Mouse (Mus musculus) CH12.LX (cell line): ENCODE measurements around the gene Vamp2. TPM values are rescaled to one million over a fixed set of nuclear protein-coding genes. Genes with fewer than 3 reads are reported as not detected.

Experiments used
- DNase-seq: peaks from one replicate; pipeline ENCODE4 v3.0.0-alpha.2; 2013; ENCODE audit errors: extremely low read depth
- H3K27ac ChIP-seq: 2 replicates; pipeline ENCODE4 v1.5.1; 2012; ENCODE audit warnings: low read depth, mild to moderate bottlenecking, control low read depth, moderate library complexity; ENCODE audit not compliant: insufficient read depth
- H3K27me3 ChIP-seq: replicated peaks from 2 replicates; pipeline ENCODE3; 2012; ENCODE audit warnings: inconsistent platforms
- H3K36me3 ChIP-seq, 2 experiments: replicated peaks in 1 of 2; 2 replicates each; pipeline versions ENCODE3 to v1.6.1; 2012; ENCODE audit warnings: inconsistent platforms in 1 of 2, low read length in 1 of 2, mild to moderate bottlenecking in 1 of 2, mixed read lengths in 1 of 2, moderate library complexity in 1 of 2; ENCODE audit not compliant: control insufficient read depth in 1 of 2, insufficient read depth in 1 of 2
- H3K4me1 ChIP-seq, 2 experiments: 2 replicates each; pipeline ENCODE4 v1.6.1; 2012; ENCODE audit warnings: inconsistent platforms in 1 of 2, moderate library complexity in 1 of 2; ENCODE audit not compliant: insufficient read depth in 2 of 2, control insufficient read depth in 1 of 2
- H3K4me2 ChIP-seq: 2 replicates; pipeline ENCODE4 v1.6.1; 2012; ENCODE audit warnings: low read depth, mild to moderate bottlenecking, control low read depth; ENCODE audit not compliant: poor library complexity, insufficient read depth, severe bottlenecking
- H3K4me3 ChIP-seq, 3 experiments: fragments of 150-350 bp in 1 of 3; sonication (generic) in 1 of 3; replicated peaks in 1 of 3; 2 replicates each; pipeline versions ENCODE3 to v1.5.1; 2011 to 2012; ENCODE audit warnings: low read depth in 2 of 3, low read length in 2 of 3, mild to moderate bottlenecking in 2 of 3, moderate library complexity in 2 of 3, control low read depth in 1 of 3, improper control_type of control experiment in 1 of 3, inconsistent platforms in 1 of 3, mixed read lengths in 1 of 3; ENCODE audit not compliant: poor library complexity in 1 of 3
- H3K79me2 ChIP-seq: replicated peaks from 2 replicates; pipeline ENCODE4 v1.6.1; 2012; ENCODE audit warnings: mild to moderate bottlenecking, moderate library complexity; ENCODE audit not compliant: control insufficient read depth, poor library complexity, insufficient read depth, severe bottlenecking; ENCODE audit errors: extremely low read depth
- H3K9ac ChIP-seq: 2 replicates; pipeline ENCODE4 v1.6.1; 2012; ENCODE audit warnings: low read depth, mild to moderate bottlenecking, control low read depth, moderate library complexity; ENCODE audit not compliant: insufficient read depth
- H3K9me3 ChIP-seq: replicated peaks from 2 replicates; pipeline ENCODE3; 2012; ENCODE audit warnings: low read length, inconsistent platforms, mixed read lengths
- CHD1 ChIP-seq: IDR thresholded peaks from 2 replicates; pipeline ENCODE4 v1.6.1; 2012; ENCODE audit warnings: low read depth, low read length, improper control_type of control experiment, inconsistent platforms
- ELF1 ChIP-seq: IDR thresholded peaks from 2 replicates; pipeline ENCODE4 v1.6.1; 2014; ENCODE audit warnings: low read depth, mild to moderate bottlenecking, inconsistent platforms, low read length, improper control_type of control experiment
- ETS1 ChIP-seq: conservative IDR thresholded peaks from 2 replicates; pipeline ENCODE4 v1.6.1; 2012; ENCODE audit warnings: low read depth, mild to moderate bottlenecking, inconsistent platforms, low read length, improper control_type of control experiment, moderate library complexity
- HCFC1 ChIP-seq: IDR thresholded peaks from 2 replicates; pipeline ENCODE4 v1.6.1; 2012; ENCODE audit warnings: low read depth, mild to moderate bottlenecking, inconsistent platforms, low read length, improper control_type of control experiment
- JUN ChIP-seq: IDR thresholded peaks from 2 replicates; pipeline ENCODE4 v1.6.1; 2011; ENCODE audit warnings: low read depth, mild to moderate bottlenecking, low read length, improper control_type of control experiment, moderate library complexity; ENCODE audit not compliant: insufficient read depth
- MAFK ChIP-seq: IDR thresholded peaks from 2 replicates; pipeline ENCODE4 v1.6.1; 2011; ENCODE audit warnings: low read length, improper control_type of control experiment; ENCODE audit not compliant: insufficient replicate concordance
- MAZ ChIP-seq: IDR thresholded peaks from 2 replicates; pipeline ENCODE4 v1.6.1; 2012; ENCODE audit warnings: low read depth, mild to moderate bottlenecking, inconsistent platforms, low read length, improper control_type of control experiment, moderate library complexity
- NELFE ChIP-seq: IDR thresholded peaks from 2 replicates; pipeline ENCODE4 v1.6.1; 2011; ENCODE audit warnings: low read depth, low read length, improper control_type of control experiment
- RCOR1 ChIP-seq: conservative IDR thresholded peaks from 2 replicates; pipeline ENCODE4 v1.6.1; 2012; ENCODE audit warnings: low read depth, mild to moderate bottlenecking, inconsistent platforms, low read length, improper control_type of control experiment
- SIN3A ChIP-seq: IDR thresholded peaks from 2 replicates; pipeline ENCODE4 v1.6.1; 2012; ENCODE audit warnings: low read length, improper control_type of control experiment, inconsistent platforms
- SMC3 ChIP-seq: IDR thresholded peaks from 2 replicates; pipeline ENCODE4 v1.6.1; 2011; ENCODE audit warnings: low read depth, low read length, improper control_type of control experiment
- UBTF ChIP-seq: IDR thresholded peaks from 2 replicates; pipeline ENCODE4 v1.6.1; 2012; ENCODE audit warnings: low read depth, mild to moderate bottlenecking, inconsistent platforms, low read length, improper control_type of control experiment, moderate library complexity
- USF2 ChIP-seq: conservative IDR thresholded peaks from 2 replicates; pipeline ENCODE4 v1.6.1; 2011; ENCODE audit warnings: low read depth, low read length, improper control_type of control experiment
- ZKSCAN1 ChIP-seq: IDR thresholded peaks from 2 replicates; pipeline ENCODE4 v1.6.1; 2012; ENCODE audit warnings: low read depth, inconsistent platforms, low read length, improper control_type of control experiment, borderline replicate concordance
- ZMIZ1 ChIP-seq: IDR thresholded peaks from 2 replicates; pipeline ENCODE4 v1.6.1; 2012; ENCODE audit warnings: low read depth, mild to moderate bottlenecking, inconsistent platforms, low read length, improper control_type of control experiment
- dilution Hi-C: fragments of 300-500 bp; cut with MboI; formaldehyde crosslinking; loops from 2 replicates; pipeline ENCODE4 v1.14.3; 2020; ENCODE audit warnings: low sequenced_read_pairs; ENCODE audit not compliant: extremely low pct_unique_long_range_greater_than_20kb, extremely low pct_ligation_motif_present
- in situ Hi-C: fragments of 300-500 bp; cut with MboI; formaldehyde crosslinking; loops from 3 replicates; pipeline ENCODE4 v1.14.3; 2019; ENCODE audit warnings: low sequenced_read_pairs, low pct_ligation_motif_present, low pct_unique_long_range_greater_than_20kb, mixed read lengths
- polyA plus RNA-seq: library from polyadenylated mRNA; unstranded; fragments of >175 nt; gene quantifications from 2 replicates; pipeline ENCODE4 v1.2.1, GENCODE M21; 2012; ENCODE audit warnings: low read depth; ENCODE audit not compliant: insufficient read length
- total RNA-seq, 2 experiments: library from RNA; depleted of rRNA; stranded (reverse); fragments of 300-350 nt in 1 of 2; fragments of >200 nt in 1 of 2; gene quantifications; 2 replicates each; pipeline ENCODE4 v1.2.3; 2012 to 2014

Gene Vamp2
- total and polyA plus RNA-seq, 3 experiments: 1.3 to 26.0 (median 8.2) TPM

GRCm38 (mm10) chr11:69111865-69112264 is 23.6 kb downstream of the Vamp2 start:
- peaks cover 27 to 32% of the 10 kb centered on the region in 2 experiments for H3K36me3 ChIP-seq
- H3K9ac ChIP-seq: no peak overlapping the region
- in situ Hi-C loops: no loop called here
- no peak overlapping the region for H3K4me2 ChIP-seq
- dilution Hi-C loops: no loop called here
- H3K4me1 ChIP-seq: peaks cover 0 to 24% of the 10 kb centered on the region in 2 experiments; a peak in 2 of 4 replicates
- peaks cover 58% of the 10 kb centered on the region for H3K27me3 ChIP-seq
- no peaks in the 10 kb centered on the region for H3K9me3 ChIP-seq
- TF ChIP-seq SIN3A (no peak), MAFK (no peak), HCFC1 (no peak), SMC3 (no peak), ETS1 (no peak), ZMIZ1 (no peak), CHD1 (no peak)
- no peak overlapping the region for H3K4me3 ChIP-seq
- DNase-seq: no peak
- H3K79me2 ChIP-seq: no peaks in the 10 kb centered on the region
- H3K27ac ChIP-seq: no peak overlapping the region

- Histone ChIP-seq H3K79me2 (no peaks in the 10 kb centered on the region), H3K27me3 (peaks cover 73% of the 10 kb centered on the region), H3K4me3 (no peak overlapping the region), H3K4me1 (peaks cover 2 to 32% of the 10 kb centered on the region in 2 experiments; a peak in 2 of 4 replicates), H3K4me2 (no peak overlapping the region), H3K9ac (no peak overlapping the region), H3K27ac (no peak overlapping the region), H3K9me3 (no peaks in the 10 kb centered on the region), H3K36me3 (peaks cover 7 to 10% of the 10 kb centered on the region in 2 experiments)
- in situ Hi-C loops (no loop called here), dilution Hi-C loops (no loop called here)
- DNase-seq: no peak
- TF ChIP-seq ELF1 (no peak), SMC3 (no peak), MAZ (no peak), ZKSCAN1 (no peak), MAFK (no peak), JUN (no peak), RCOR1 (no peak), HCFC1 (no peak), NELFE (no peak), UBTF (no peak), ETS1 (no peak), ZMIZ1 (no peak), USF2 (no peak)
- TF ChIP-seq, all 38 proteins: peak for 0
These were observed 25.7 kb downstream of the Vamp2 start for GRCm38 (mm10) chr11:69114018-69114417.
